Mouse (Mus musculus) hindbrain, embryonic 13.5 days (tissue): ENCODE measurements at regions not wholly inside any gene's neighbourhood (a gene's known extent, or its start where the extent isn't known, plus 50 kb on each side); places are given as distances from the start of the nearest gene placed in this dataset.

Source experiments
- ATAC-seq: fragments of 200-750 bp; cut with Nextera tagmentation; 2 replicates; pipeline ENCODE4 v1.8.0; 2017; ENCODE audit warnings: moderate TSS enrichment; ENCODE audit not compliant: low FRiP score
- H3K27ac ChIP-seq: fragments of 300-500 bp; sonication (generic); 2 replicates; pipeline ENCODE4 v1.5.1; 2015; ENCODE audit warnings: inconsistent platforms, mild to moderate bottlenecking, moderate library complexity
- H3K27me3 ChIP-seq: fragments of 300-500 bp; sonication (generic); 2 replicates; pipeline ENCODE4 v1.6.1; 2015; ENCODE audit warnings: mild to moderate bottlenecking, inconsistent platforms
- H3K36me3 ChIP-seq: fragments of 300-500 bp; sonication (generic); 2 replicates; pipeline ENCODE4 v1.6.1; 2015; ENCODE audit warnings: mild to moderate bottlenecking, inconsistent platforms
- H3K4me1 ChIP-seq: fragments of 300-500 bp; sonication (generic); replicated peaks from 2 replicates; pipeline ENCODE4 v1.6.1; 2015; ENCODE audit warnings: inconsistent platforms
- H3K4me2 ChIP-seq: fragments of 300-500 bp; sonication (generic); 2 replicates; pipeline ENCODE4 v1.6.1; 2015; ENCODE audit warnings: inconsistent platforms, mild to moderate bottlenecking, moderate library complexity
- H3K4me3 ChIP-seq: fragments of 300-500 bp; sonication (generic); 2 replicates; pipeline ENCODE4 v1.5.1; 2015; ENCODE audit warnings: mild to moderate bottlenecking, inconsistent platforms
- H3K9ac ChIP-seq: fragments of 300-500 bp; sonication (generic); 2 replicates; pipeline ENCODE4 v1.6.1; 2015; ENCODE audit warnings: mild to moderate bottlenecking, inconsistent platforms
- H3K9me3 ChIP-seq: fragments of 300-500 bp; sonication (generic); 2 replicates; pipeline ENCODE4 v1.6.1; 2016; ENCODE audit warnings: inconsistent platforms
- WGBS: fragments of 180-500 bp; shearing (Covaris S2); methylation state at CpG from one replicate; pipeline ENCODE4 v1.1.7; 2015; 5-methylcytosine and 5-hydroxymethylcytosine counted together

GRCm38 (mm10) chr1:137924156-137924555 lies 251.4 kb downstream of the Ptprc start:
- H3K36me3 ChIP-seq, result no peaks in the 10 kb centered on the region
- peaks cover 48% of the 10 kb centered on the region for H3K4me1 ChIP-seq
- no peak overlapping the region for H3K9ac ChIP-seq
- no peaks in the 10 kb centered on the region for H3K27me3 ChIP-seq
- WGBS, result 83% methylated on average over 6 of the region's 6 CpGs
- H3K4me2 ChIP-seq, result no peak overlapping the region
- ATAC-seq, result no peak
- H3K4me3 ChIP-seq, result no peak overlapping the region
- H3K9me3 ChIP-seq, result no peaks in the 10 kb centered on the region
- no peak overlapping the region; the same call in 1 of the 2 replicates for H3K27ac ChIP-seq

GRCm38 (mm10) chr1:137923705-137924104 lies 251.8 kb downstream of the Ptprc start:
- Histone ChIP-seq H3K4me1 (peaks cover 45% of the 10 kb centered on the region), H3K27ac (no peak overlapping the region; the same call in 1 of the 2 replicates)
- WGBS, result 88% methylated on average over 2 of the region's 2 CpGs

GRCm38 (mm10) chr1:137922769-137923168 lies 252.7 kb downstream of the Ptprc start:
- H3K27ac ChIP-seq, result peak overlapping the region; percentile 30; the same call in 1 of the 2 replicates
- H3K4me2 ChIP-seq, result no peak overlapping the region
- no peaks in the 10 kb centered on the region for H3K9me3 ChIP-seq
- ATAC-seq, result no peak
- H3K36me3 ChIP-seq, result no peaks in the 10 kb centered on the region
- peaks cover 37% of the 10 kb centered on the region for H3K4me1 ChIP-seq
- 80% methylated on average over 7 of the region's 7 CpGs for WGBS
- H3K9ac ChIP-seq, result no peak overlapping the region
- H3K4me3 ChIP-seq, result no peak overlapping the region
- no peaks in the 10 kb centered on the region for H3K27me3 ChIP-seq

More at GRCm38 (mm10) chr1:137923705-137924104, 251.8 kb downstream of the Ptprc start:
- Histone ChIP-seq H3K4me3 (no peak overlapping the region), H3K27me3 (no peaks in the 10 kb centered on the region), H3K36me3 (no peaks in the 10 kb centered on the region), H3K4me2 (no peak overlapping the region), H3K9ac (no peak overlapping the region), H3K9me3 (no peaks in the 10 kb centered on the region)
- ATAC-seq, result no peak

- WGBS, result 83% methylated on average over 2 of the region's 2 CpGs
- peaks cover 25% of the 10 kb centered on the region for H3K4me1 ChIP-seq
- ATAC-seq, result no peak
- no peaks in the 10 kb centered on the region for H3K27me3 ChIP-seq
- no peak overlapping the region for H3K4me3 ChIP-seq
- H3K36me3 ChIP-seq, result no peaks in the 10 kb centered on the region; the same call in 1 of the 2 replicates
- no peak overlapping the region for H3K4me2 ChIP-seq
- H3K27ac ChIP-seq, result no peak overlapping the region
- no peaks in the 10 kb centered on the region for H3K9me3 ChIP-seq
- no peak overlapping the region for H3K9ac ChIP-seq
These were observed 253.9 kb downstream of the Ptprc start for GRCm38 (mm10) chr1:137921592-137921991.

GRCm38 (mm10) chr1:137919739-137920563 lies 255.6 kb downstream of the Ptprc start:
- H3K9ac ChIP-seq, result no peak overlapping the region
- H3K4me3 ChIP-seq, result no peak overlapping the region
- ATAC-seq, result no peak
- no peaks in the 10 kb centered on the region for H3K9me3 ChIP-seq
- no peak overlapping the region for H3K4me2 ChIP-seq
- H3K4me1 ChIP-seq, result peaks cover 20% of the 10 kb centered on the region
- no peaks in the 10 kb centered on the region for H3K27me3 ChIP-seq
- 60% methylated on average over 6 of the region's 6 CpGs for WGBS
- H3K27ac ChIP-seq, result 0 out of 2 replicates have a peak overlapping the region, but pooled peaks have one; percentile 8
- no peaks in the 10 kb centered on the region; the same call in 1 of the 2 replicates for H3K36me3 ChIP-seq

GRCm38 (mm10) chr1:137917449-137917848 lies 258.1 kb downstream of the Ptprc start:
- Histone ChIP-seq H3K27me3 (no peaks in the 10 kb centered on the region), H3K4me2 (no peak overlapping the region), H3K9ac (no peak overlapping the region), H3K27ac (no peak overlapping the region), H3K4me3 (no peak overlapping the region), H3K36me3 (no peaks in the 10 kb centered on the region; the same call in 1 of the 2 replicates), H3K4me1 (peaks cover 19% of the 10 kb centered on the region), H3K9me3 (no peaks in the 10 kb centered on the region)
- 81% methylated on average over 1 of the region's 1 CpGs for WGBS
- no peak for ATAC-seq

GRCm38 (mm10) chr1:137906883-137907282 lies 268.6 kb downstream of the Ptprc start:
- Histone ChIP-seq H3K9me3 (no peaks in the 10 kb centered on the region), H3K4me2 (no peak overlapping the region), H3K9ac (no peak overlapping the region), H3K4me3 (no peak overlapping the region), H3K4me1 (peaks cover 40% of the 10 kb centered on the region), H3K27me3 (no peaks in the 10 kb centered on the region), H3K27ac (no peak overlapping the region), H3K36me3 (peaks cover 5% of the 10 kb centered on the region)
- ATAC-seq, result no peak
- 46% methylated on average over 5 of the region's 5 CpGs for WGBS

- no peak for ATAC-seq
- H3K4me3 ChIP-seq, result no peak overlapping the region
- H3K36me3 ChIP-seq, result peaks cover 4% of the 10 kb centered on the region
- no peaks in the 10 kb centered on the region for H3K27me3 ChIP-seq
- no peak overlapping the region for H3K9ac ChIP-seq
- H3K9me3 ChIP-seq, result no peaks in the 10 kb centered on the region
- H3K4me1 ChIP-seq, result peaks cover 41% of the 10 kb centered on the region
- H3K4me2 ChIP-seq, result no peak overlapping the region
- WGBS, result 33% methylated on average over 3 of the region's 3 CpGs
- H3K27ac ChIP-seq, result no peak overlapping the region
These were observed 269.0 kb downstream of the Ptprc start for GRCm38 (mm10) chr1:137906477-137906876.

- Histone ChIP-seq H3K27me3 (no peaks in the 10 kb centered on the region), H3K36me3 (no peaks in the 10 kb centered on the region; the same call in 1 of the 2 replicates), H3K9me3 (no peaks in the 10 kb centered on the region), H3K9ac (0 out of 2 replicates have a peak overlapping the region, but pooled peaks have one; percentile 29), H3K27ac (0 out of 2 replicates have a peak overlapping the region, but pooled peaks have one; percentile 23), H3K4me3 (no peak overlapping the region), H3K4me2 (peak overlapping the region; percentile 29), H3K4me1 (peaks cover 41% of the 10 kb centered on the region)
- no peak for ATAC-seq
- WGBS, result 61% methylated on average over 5 of the region's 5 CpGs
These were observed 269.9 kb downstream of the Ptprc start for GRCm38 (mm10) chr1:137905566-137905965.

- 10% methylated on average over 4 of the region's 4 CpGs for WGBS
- Histone ChIP-seq H3K9me3 (no peaks in the 10 kb centered on the region), H3K9ac (peak overlapping the region; percentile 65; the same call in 1 of the 2 replicates), H3K4me3 (peak overlapping the region; percentile 26; the same call in 1 of the 2 replicates), H3K27me3 (no peaks in the 10 kb centered on the region), H3K4me1 (peaks cover 37% of the 10 kb centered on the region), H3K27ac (no peak overlapping the region), H3K4me2 (peak overlapping the region; percentile 56), H3K36me3 (no peaks in the 10 kb centered on the region)
- no peak for ATAC-seq
These were observed 272.2 kb downstream of the Ptprc start for GRCm38 (mm10) chr1:137903351-137903750.

- Histone ChIP-seq H3K9ac (peak overlapping the region; percentile 61), H3K4me3 (peak overlapping the region; percentile 77), H3K36me3 (no peaks in the 10 kb centered on the region), H3K27me3 (no peaks in the 10 kb centered on the region), H3K4me2 (peak overlapping the region; percentile 56), H3K4me1 (peaks cover 41% of the 10 kb centered on the region), H3K27ac (peak overlapping the region; percentile 71), H3K9me3 (no peaks in the 10 kb centered on the region)
- WGBS, result 24% methylated on average over 6 of the region's 6 CpGs
- ATAC-seq, result no peak
These were observed 272.6 kb downstream of the Ptprc start for GRCm38 (mm10) chr1:137902859-137903258.

GRCm38 (mm10) chr1:137901996-137902395 lies 273.5 kb downstream of the Ptprc start:
- WGBS, result 35% methylated on average over 4 of the region's 4 CpGs
- Histone ChIP-seq H3K4me2 (peak overlapping the region; percentile 56), H3K27ac (peak overlapping the region; percentile 30; the same call in 1 of the 2 replicates), H3K27me3 (no peaks in the 10 kb centered on the region), H3K9me3 (no peaks in the 10 kb centered on the region), H3K9ac (peak overlapping the region; percentile 61), H3K4me3 (peak overlapping the region; percentile 77), H3K4me1 (peaks cover 41% of the 10 kb centered on the region), H3K36me3 (no peaks in the 10 kb centered on the region)
- no peak for ATAC-seq
